Mouse (Mus musculus) mouse embryonic stem cell (cell line): ENCODE data around the gene Obp1a.

Source experiments
- in situ Hi-C, 2 experiments: fragments of 300-500 bp; cut with MboI; formaldehyde crosslinking; loops; 1 replicate in 1 of 2; 3 replicates in 1 of 2; pipeline ENCODE4 v1.14.3; 2019 to 2020; ENCODE audit warnings: low sequenced_read_pairs in 2 of 2, low pct_unique_long_range_greater_than_20kb in 1 of 2, mixed read lengths in 1 of 2; ENCODE audit not compliant: unreplicated experiment in 1 of 2

Obp1a gene

GRCm38 (mm10) chrX:78091274-78091673, at the start of gene Obp1a:
Obp1a (minus strand) TSS chrX:78091374.
- in situ Hi-C loops = no loop called here

GRCm38 (mm10) chrX:78125167-78125566, 34.0 kb upstream of the Obp1a start, which contains the start of gene Gm5938:
Gm5938 (plus strand) TSS chrX:78125467.
- in situ Hi-C loops = no loop called here
